Mouse (Mus musculus): ENCODE results near the gene Il2ra. TPM values are rescaled to one million over a fixed set of nuclear protein-coding genes. Genes with fewer than 3 reads are reported as not detected.
A peak's percentile ranks its signal among the peaks of the same experiment; 100 is the strongest.

Il2ra gene
- polyA plus RNA-seq, 1 experiment from 2014 or later, result 0.23 TPM

DNA sequence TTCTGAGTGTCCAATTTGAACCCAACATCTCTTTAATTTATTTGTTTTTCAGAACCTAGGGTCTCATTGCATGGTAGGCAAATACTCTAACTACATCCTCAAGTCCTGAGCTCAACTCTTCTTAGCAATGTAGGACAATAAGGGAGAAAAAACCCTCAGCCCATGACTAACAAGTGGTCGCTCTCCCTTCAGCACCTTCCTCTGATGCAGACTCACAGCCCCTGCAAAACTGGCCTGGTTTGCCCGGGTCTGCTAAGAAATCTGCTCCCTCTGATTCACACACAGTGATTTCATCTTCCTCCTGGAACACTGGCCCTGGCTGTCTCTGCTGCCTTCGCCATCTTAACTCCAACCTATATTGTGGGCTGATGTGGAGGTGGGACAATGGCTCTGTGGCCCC is 86.5 kb downstream of the Il2ra start:
- ATAC-seq, result no peak
- H3K4me3 ChIP-seq (ENCODE audit: low read depth, low read length), result no peak overlapping the region

DNA sequence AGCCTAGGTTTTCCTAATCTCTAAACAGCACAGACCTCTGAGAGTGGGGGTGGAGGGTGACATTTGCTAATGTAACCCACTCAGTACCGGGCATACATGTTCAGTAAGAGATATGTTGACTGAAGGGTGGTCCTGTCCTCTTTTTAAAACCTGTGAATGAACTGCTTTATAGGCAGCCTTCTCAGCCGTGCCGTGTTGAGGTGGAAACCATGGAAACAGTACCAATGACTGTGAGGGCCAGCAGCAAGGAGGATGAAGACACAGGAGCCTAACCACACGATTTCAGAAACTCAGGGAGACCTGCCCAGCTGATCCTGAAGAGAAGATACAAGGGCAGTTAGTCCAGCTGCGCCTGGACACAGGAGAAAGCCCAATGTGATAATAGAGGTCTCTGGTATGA is 90.4 kb downstream of the Il2ra start:
- ATAC-seq, result no peak
- WGBS (ENCODE audit: insufficient replicate concordance), result 58% methylated on average over 5 of the region's 5 CpGs
- H3K4me3 ChIP-seq (ENCODE audit: low read depth, low read length), result no peak overlapping the region
- H3K9ac ChIP-seq (replicated peaks), result no peak overlapping the region
- peaks cover 21% of the 10 kb centered on the region; the same call in 1 of the 2 replicates for H3K36me3 ChIP-seq (replicated peaks; ENCODE audit: insufficient read depth, low read length)
- DNase-seq, result no peak
- no peak for TF ChIP-seq EP300 (IDR thresholded peaks at IDR 0.05; ENCODE audit: low read depth)
- TF ChIP-seq CTCF (IDR thresholded peaks at IDR 0.05; ENCODE audit: low read depth), result no peak
- no peaks in the 10 kb centered on the region for H3K27me3 ChIP-seq (ENCODE audit: insufficient read depth, low read length)
- no peaks in the 10 kb centered on the region for H3K9me3 ChIP-seq (ENCODE audit: low read length)
- no peak overlapping the region for H3K27ac ChIP-seq (ENCODE audit: low read depth)
- no peak overlapping the region for H3K4me2 ChIP-seq (ENCODE audit: low read depth, low read length)
- H3K4me1 ChIP-seq (ENCODE audit: insufficient read depth), result no peaks in the 10 kb centered on the region

More for the DNA sequence above, 86.5 kb downstream of the Il2ra start:
- WGBS (ENCODE audit: insufficient replicate concordance), result 71% methylated on average over 3 of the region's 3 CpGs
- Histone ChIP-seq H3K27me3 (ENCODE audit: insufficient read depth, low read length) (no peaks in the 10 kb centered on the region), H3K36me3 (replicated peaks; ENCODE audit: insufficient read depth, low read length) (peaks cover 30% of the 10 kb centered on the region), H3K4me2 (ENCODE audit: low read depth, low read length) (no peak overlapping the region), H3K9ac (replicated peaks) (no peak overlapping the region), H3K27ac (ENCODE audit: low read depth) (no peak overlapping the region), H3K4me1 (ENCODE audit: insufficient read depth) (no peaks in the 10 kb centered on the region), H3K9me3 (ENCODE audit: low read length) (no peaks in the 10 kb centered on the region)
- no peak for DNase-seq
- TF ChIP-seq CTCF (IDR thresholded peaks at IDR 0.05; ENCODE audit: low read depth) (no peak), EP300 (IDR thresholded peaks at IDR 0.05; ENCODE audit: low read depth) (no peak)

DNA sequence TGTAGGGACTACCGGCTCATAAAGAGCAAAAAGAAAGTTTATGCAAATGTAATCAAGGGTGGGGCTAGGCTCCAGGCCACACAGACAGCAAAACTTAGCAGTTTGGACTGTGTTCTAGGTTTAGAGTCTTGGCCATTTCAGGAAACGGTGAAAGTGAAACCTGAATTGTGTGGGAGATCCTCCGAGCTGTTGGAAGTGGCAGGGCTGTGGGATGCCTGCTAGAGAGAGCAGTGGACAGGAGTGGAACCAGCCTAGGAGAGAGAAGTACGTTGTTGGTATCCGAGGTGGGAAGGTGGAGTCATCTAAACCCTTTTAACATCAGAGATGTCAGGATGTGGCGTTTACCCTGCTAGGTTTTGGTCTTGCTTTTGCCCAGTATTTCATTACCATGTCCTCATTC is 93.2 kb downstream of the Il2ra start:
- no peak overlapping the region for H3K4me3 ChIP-seq (ENCODE audit: low read depth, low read length)
- no peak overlapping the region for H3K9ac ChIP-seq (replicated peaks)
- WGBS (ENCODE audit: insufficient replicate concordance), result 72% methylated on average over 6 of the region's 6 CpGs
- H3K4me1 ChIP-seq (ENCODE audit: insufficient read depth), result no peaks in the 10 kb centered on the region
- no peaks in the 10 kb centered on the region for H3K27me3 ChIP-seq (ENCODE audit: insufficient read depth, low read length)
- TF ChIP-seq CTCF (IDR thresholded peaks at IDR 0.05; ENCODE audit: low read depth), result no peak
- TF ChIP-seq EP300 (IDR thresholded peaks at IDR 0.05; ENCODE audit: low read depth), result no peak
- ATAC-seq (no peak), DNase-seq (no peak)
- H3K4me2 ChIP-seq (ENCODE audit: low read depth, low read length), result no peak overlapping the region
- no peak overlapping the region for H3K27ac ChIP-seq (ENCODE audit: low read depth)
- no peaks in the 10 kb centered on the region for H3K9me3 ChIP-seq (ENCODE audit: low read length)
- H3K36me3 ChIP-seq (replicated peaks; ENCODE audit: insufficient read depth, low read length), result peaks cover 8% of the 10 kb centered on the region; the same call in 1 of the 2 replicates

DNA sequence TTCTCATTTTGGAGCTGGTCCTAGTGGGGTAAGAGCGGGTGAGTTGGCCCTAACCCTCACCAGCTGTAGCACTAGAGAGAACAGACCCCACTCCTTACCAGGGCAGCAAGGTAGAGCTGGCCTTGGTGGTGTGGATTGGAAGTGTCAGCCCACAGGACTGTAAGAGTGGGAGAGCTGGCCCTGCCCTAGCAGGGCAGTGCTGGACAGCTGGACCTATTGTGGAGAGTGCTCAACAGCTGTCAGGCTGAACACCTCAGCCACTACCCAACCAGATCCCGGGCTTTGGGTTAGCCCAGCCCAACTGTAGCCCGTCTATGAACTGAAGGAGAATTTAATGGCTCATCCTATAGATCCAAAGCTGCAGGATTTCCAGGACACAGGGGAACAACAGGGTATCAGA is 96.2 kb downstream of the Il2ra start:
- Histone ChIP-seq H3K27me3 (ENCODE audit: insufficient read depth, low read length) (no peaks in the 10 kb centered on the region), H3K4me1 (ENCODE audit: insufficient read depth) (no peaks in the 10 kb centered on the region), H3K4me2 (ENCODE audit: low read depth, low read length) (no peak overlapping the region), H3K9me3 (ENCODE audit: low read length) (no peaks in the 10 kb centered on the region), H3K27ac (ENCODE audit: low read depth) (no peak overlapping the region), H3K9ac (replicated peaks) (no peak overlapping the region), H3K36me3 (replicated peaks; ENCODE audit: insufficient read depth, low read length) (peaks cover 30% of the 10 kb centered on the region), H3K4me3 (ENCODE audit: low read depth, low read length) (no peak overlapping the region)
- WGBS (ENCODE audit: insufficient replicate concordance), result 84% methylated on average over 3 of the region's 3 CpGs
- no peak for ATAC-seq
- no peak for TF ChIP-seq EP300 (IDR thresholded peaks at IDR 0.05; ENCODE audit: low read depth)
- DNase-seq, result no peak

DNA sequence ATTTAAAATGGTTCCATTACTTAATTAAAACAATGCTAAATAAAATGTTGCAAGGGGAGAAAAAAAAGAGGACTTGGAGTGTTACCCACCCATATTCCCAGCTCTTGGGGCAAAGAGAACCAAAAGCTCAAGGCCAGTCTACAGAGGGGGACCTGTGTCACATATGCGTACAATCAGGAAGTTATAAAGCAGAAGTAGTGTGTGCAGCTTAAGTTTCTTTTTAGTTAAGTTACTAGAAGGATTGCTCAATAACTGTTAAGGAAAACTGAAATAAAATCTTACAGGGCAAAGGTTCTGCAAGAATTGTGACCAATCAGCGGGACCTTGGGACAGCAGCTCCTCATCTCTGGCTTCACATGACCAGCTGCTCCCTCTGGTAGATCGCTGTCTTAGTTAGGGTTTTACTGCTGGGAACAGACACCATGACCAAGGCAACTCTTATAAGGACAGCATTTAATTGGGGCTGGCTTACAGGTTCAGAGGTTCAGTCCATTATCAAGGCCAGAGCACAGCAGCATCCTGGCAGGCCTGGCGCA is 97.0 kb downstream of the Il2ra start:
- TF ChIP-seq CTCF (IDR thresholded peaks at IDR 0.05; ENCODE audit: low read depth), result no peak
- no peak for TF ChIP-seq EP300 (IDR thresholded peaks at IDR 0.05; ENCODE audit: low read depth)
- ATAC-seq (peak; percentile 71), DNase-seq (no peak)
- Histone ChIP-seq H3K4me3 (ENCODE audit: low read depth, low read length) (no peak overlapping the region), H3K9ac (replicated peaks) (no peak overlapping the region), H3K36me3 (replicated peaks; ENCODE audit: insufficient read depth, low read length) (peaks cover 34% of the 10 kb centered on the region), H3K4me1 (ENCODE audit: insufficient read depth) (no peaks in the 10 kb centered on the region), H3K27me3 (ENCODE audit: insufficient read depth, low read length) (no peaks in the 10 kb centered on the region), H3K27ac (ENCODE audit: low read depth) (peak overlapping the region; percentile 45; the same call in 1 of the 2 replicates), H3K9me3 (ENCODE audit: low read length) (no peaks in the 10 kb centered on the region), H3K4me2 (ENCODE audit: low read depth, low read length) (no peak overlapping the region)
- WGBS (ENCODE audit: insufficient replicate concordance), result 79% methylated on average over 4 of the region's 4 CpGs

Other genes starting within 250 kb of the Il2ra start
- 3.0 and 3.3 TPM in 2 replicates for gene Pfkfb3, start 88.7 kb upstream of the Il2ra start, polyA plus RNA-seq (2015; fragmentation: Nextera tagmentation; extraction: Ambion mirVana)
- gene Rbm17, start 38.7 kb upstream of the Il2ra start, polyA plus RNA-seq (2015; fragmentation: Nextera tagmentation; extraction: Ambion mirVana), result 46.9 and 50.8 TPM in 2 replicates
- not detected in 2 replicates for gene Gm17490, start 16.5 kb upstream of the Il2ra start, polyA plus RNA-seq (2015; fragmentation: Nextera tagmentation; extraction: Ambion mirVana)
- gene Il15ra, start 62.5 kb downstream of the Il2ra start, polyA plus RNA-seq (2015; fragmentation: Nextera tagmentation; extraction: Ambion mirVana), result 23.8 and 31.1 TPM in 2 replicates
- 19.9 and 24.3 TPM in 2 replicates for gene Fbh1, start 134.8 kb downstream of the Il2ra start, polyA plus RNA-seq (2015; fragmentation: Nextera tagmentation; extraction: Ambion mirVana)
- gene Ankrd16, start 135.1 kb downstream of the Il2ra start, polyA plus RNA-seq (2015; fragmentation: Nextera tagmentation; extraction: Ambion mirVana), result 9.1 and 11.5 TPM in 2 replicates